Mouse (Mus musculus): Measurements from ENCODE around the gene Lhfpl3.

The Lhfpl3 gene

DNA sequence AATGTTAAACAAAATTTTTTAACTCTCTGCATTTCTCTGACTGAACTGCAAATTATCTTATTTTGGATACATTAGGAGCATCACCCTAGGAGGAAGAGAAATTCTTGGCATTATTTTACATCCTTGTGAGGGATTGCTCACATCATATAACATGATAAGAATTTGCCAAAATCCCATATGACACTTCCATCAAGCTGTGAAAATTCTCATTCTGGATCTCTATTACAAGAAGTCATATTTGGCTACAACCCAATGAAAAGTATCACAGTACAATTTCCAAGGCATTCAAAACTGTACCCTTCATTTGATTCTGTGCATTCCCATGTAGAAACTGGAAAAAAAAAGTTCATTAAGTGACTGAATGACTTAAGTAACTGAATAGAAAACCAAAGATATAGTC is 180.3 kb downstream of the Lhfpl3 start:
- DNase-seq (ENCODE audit: low read depth, low spot score): no peak

DNA sequence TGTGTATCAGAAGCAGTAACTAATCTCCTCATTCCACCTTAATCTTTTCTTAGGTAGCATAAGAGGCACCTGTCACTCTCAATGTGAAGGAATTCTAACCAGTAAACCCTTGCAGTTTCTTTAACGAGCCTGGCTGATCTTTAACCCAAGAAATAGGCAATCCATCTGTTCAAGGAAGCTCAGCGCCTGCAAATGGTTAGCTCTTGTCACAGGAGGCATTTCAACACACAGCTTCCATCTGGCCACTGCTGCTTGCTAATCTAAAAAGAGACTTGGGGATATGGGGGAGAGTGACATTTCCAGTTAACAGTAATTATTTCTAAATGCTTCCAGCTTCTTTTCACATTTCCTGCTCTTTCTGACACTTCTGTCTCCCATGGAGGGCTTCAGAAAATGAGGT is 182.9 kb downstream of the Lhfpl3 start:
- peak; percentile 3 for DNase-seq (ENCODE audit: low read depth, low spot score)

DNA sequence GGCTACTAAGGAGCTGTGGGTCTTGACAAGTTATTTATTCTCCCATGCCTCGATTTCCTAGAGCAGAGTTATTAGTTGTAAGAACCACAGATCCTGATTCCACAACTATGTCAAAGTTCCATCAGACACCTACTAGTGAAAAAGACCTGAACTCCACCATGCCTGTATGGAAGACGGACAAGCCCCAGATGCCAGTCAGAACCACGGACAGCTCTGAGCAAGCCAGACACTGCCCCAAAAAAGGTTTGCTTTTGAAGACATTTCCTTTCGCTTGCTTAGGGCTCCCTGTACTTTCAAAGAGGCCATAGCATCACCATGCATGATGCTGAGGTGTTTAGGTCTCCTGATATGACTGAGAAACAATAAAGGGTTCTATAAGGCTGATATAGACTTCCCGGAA is 197.4 kb downstream of the Lhfpl3 start:
- DNase-seq (ENCODE audit: low read depth, low spot score): peak; percentile 36

DNA sequence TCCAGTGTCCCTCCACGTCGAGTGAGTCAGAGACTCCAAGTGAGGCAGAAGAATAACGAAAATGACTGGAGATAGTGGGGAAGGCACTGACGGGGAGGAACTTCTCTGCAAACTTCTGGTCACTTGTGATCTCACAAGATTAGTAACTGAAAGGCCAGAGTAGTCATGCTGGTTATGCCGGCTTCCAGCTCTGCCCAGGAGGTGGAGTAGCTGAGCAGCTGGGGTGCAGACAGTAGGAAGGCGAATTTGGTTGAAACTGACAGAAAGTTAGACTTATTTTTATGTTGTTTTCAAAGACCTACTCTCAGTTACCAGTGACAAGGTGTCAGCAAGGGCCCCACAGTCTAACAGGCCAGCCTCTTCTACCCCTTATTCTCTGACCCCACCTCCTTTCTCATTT is 217.4 kb downstream of the Lhfpl3 start:
- DNase-seq (ENCODE audit: low read depth, low spot score): no peak

DNA sequence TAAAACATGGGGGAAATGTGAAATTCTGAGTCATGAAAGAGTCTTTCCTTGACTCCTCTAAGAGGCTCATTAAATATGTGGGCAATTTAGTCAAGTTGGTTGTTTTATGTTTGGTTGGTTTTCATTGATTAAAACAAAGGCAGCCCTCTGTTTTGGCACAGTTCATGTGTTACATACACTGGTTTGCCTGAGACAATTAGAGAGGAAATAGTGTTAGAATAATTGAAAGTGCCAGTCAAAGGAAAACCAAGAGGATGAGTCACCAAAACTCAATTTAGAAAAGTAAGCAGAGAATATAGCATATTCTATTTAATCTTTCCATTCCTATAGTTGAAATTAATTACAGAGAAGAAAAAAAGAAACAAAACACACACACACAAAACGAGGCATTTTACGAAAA is 240.9 kb downstream of the Lhfpl3 start:
- DNase-seq (ENCODE audit: low read depth, low spot score): no peak

DNA sequence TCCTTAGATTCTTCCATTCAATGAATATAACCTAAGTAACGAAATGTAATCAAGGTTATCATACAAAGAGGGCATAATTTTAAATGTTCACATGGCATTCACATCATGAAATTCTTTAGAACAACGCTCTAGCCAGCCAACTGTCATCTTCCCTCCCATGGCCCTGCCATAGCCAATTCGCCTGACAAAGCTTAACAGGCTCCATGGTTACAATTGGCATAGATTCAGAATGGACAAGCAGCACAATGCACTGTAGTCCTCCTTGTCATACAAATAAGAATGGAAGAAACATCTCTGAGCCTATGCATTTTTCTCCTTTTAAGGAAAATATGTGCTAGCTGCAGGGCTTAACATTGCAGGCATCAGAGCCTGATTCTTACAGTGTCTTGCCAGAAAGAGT is 254.0 kb downstream of the Lhfpl3 start:
- DNase-seq (ENCODE audit: low read depth, low spot score): no peak

DNA sequence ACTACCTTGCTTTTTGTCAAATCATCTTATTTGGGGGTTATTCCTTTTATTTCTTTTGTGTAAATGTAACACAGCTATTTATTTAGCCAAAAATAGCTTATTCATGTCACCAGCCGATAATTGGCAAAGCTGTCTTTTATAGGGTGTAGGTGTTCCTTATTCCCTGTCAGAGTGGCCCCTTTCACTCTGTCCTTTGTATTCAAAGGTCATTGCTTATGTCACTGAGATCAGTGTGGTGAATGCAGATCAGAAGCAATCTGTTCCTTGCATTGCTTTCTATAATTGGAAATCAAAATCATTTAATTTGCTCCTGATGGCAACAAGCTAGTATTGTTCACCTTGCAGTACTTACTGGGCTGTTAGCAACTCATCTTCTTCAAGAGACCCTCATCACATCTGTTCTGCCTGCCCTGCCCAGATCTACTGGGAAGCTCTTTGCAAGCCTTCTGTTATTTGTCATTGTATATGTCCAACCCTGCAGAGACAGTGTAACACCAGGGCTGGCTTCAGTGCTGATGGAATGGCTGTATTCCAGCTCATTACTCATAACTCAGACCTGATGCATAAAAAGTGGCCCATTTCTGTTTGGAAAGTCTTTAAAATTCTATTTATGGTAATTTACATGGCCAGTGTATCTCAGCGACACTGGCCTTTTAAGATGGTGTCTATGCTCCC is 257.4 kb downstream of the Lhfpl3 start:
- no peak for DNase-seq (ENCODE audit: low read depth, low spot score)

DNA sequence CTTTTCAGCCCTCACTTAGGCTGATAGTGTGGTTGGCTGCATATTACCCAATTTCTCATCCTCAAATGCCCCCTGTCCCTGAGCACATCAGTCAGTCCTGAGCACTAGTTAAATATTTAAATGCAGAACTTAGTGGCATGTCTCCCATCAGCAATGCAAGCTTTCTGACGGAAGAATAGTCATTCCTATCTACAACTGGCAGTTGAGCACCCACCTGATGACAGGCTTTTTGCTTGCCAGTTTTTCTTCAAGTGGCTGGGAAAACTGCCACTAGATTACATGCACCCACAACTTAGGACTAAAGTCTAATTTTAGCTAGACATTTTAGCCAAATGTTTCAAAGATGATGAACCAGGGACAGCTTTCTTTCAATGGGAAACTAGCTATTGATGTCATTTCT is 260.3 kb downstream of the Lhfpl3 start:
- no peak for DNase-seq (ENCODE audit: low read depth, low spot score)

DNA sequence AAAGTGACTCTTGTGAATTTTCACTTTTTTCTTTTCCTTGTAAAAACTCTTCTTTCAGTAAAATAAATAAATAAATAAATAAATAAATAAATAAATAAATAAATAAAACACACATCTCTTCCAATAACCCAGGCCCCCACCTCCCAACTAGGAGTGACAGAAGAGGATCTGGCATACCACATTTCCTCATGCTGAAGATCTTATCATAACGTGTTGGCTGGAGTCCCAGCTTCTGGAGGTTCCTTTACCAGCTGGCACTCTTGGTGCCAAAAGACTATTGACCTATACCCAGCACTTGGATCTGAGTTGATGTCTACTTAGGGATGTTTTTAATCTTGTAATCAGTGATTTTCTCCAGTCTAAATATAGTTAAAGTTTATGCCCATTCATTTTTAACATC is 264.6 kb downstream of the Lhfpl3 start:
- no peak for DNase-seq (ENCODE audit: low read depth, low spot score)

DNA sequence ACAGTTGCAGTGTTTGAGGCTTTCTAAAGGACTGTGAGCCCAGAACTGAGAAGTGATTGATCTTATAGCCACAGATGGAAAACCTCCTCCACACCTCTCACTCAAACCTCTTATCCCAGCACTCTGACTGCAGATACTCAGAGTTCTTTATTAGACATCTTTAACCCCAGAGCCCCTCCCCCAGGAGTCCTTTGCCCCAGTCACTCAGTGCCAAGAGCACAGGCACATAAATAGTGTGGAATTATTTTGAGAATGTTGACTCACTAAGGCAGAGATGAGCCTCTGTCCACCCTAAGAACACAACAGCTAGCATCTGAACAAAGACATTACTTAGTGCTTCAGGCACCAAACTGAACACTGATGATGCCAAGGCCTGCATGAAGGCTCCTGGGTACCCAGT is 268.1 kb downstream of the Lhfpl3 start:
- DNase-seq (ENCODE audit: low read depth, low spot score): no peak

DNA sequence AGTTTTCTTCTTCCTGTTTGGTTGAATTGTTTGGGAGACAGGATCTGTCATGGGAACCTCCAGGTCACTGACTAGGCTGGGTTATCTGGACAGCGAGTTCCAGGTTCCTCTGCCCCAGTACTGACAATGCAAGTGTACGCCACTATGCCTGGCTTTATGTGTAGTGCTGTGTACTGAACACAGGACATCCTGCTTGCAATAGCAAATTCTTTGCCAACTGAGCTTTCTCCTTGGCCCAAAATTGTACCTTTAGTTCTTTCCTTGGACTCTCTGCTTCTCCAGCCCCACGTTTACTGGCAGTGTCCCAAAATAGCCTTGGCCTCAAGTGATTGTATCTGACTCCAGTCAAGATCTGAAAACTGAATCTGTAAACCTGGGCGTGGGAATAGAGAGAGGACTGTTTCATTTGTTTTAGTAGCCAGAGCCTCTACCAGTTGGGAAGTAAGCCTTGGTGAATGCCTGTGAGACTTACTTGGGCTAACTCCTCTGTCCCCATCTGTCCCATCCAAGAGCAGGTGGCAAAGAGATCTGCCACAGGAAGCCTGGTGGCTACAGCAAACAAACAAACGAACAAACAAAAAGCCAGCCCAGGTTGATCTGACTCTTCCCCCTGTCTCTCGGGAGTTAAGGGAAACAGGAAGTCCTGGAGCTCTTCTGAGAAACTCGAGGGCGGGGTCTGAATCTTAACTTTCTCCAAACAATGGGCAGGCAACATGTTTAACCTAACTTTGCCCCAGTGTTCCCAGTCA is 269.9 kb downstream of the Lhfpl3 start:
- DNase-seq (ENCODE audit: low read depth, low spot score): no peak

DNA sequence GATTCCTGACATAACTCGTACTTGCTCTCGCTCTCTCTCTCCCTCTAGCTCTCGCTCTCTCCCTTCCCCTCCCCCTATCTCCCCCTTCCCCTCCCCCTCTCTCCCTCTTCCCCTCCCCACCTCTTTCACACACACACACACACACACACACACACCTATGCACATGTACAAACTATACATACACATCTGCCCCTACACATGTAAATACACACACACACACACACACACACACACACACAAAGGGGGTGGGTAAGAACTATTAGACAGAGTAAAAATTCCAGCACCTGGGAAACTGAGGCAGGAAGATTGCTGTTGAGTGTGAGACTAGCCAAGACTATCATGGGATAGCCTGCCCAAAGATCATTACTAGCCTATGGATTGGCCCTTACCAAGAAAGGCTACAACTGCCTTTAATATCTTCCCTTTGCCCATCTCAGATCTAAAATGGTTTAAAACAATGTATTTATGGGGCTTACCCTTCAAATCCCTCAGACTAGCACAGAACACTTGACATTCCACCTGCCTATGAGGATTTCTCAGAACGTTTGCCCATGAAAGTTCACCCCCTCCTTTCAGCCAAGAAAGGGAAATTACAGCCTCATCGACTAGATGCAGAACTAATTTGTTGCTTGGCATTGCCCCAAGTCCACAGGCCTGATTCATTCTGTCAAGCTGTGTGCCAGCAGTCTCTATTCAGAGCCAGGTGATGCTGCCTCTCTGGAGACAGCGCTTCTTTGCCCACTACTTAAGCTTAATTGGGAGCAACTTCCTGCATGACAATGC is 289.3 kb downstream of the Lhfpl3 start:
- no peak for DNase-seq (ENCODE audit: low read depth, low spot score)

DNA sequence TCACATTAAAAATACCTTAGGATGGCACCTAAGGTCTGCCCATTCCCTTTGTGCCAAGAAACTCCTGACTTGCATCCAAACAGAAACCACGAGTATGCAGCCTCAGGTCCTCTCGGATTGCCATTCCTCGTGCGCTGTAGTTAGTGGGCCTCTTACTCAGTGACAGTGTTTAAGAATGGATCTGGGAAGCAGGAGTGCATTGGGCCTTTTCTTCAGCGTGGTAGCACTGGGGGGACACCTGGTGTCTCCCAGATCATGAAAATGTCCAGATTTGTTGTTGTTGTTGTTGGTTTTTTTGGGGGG is 289.8 kb downstream of the Lhfpl3 start:
- DNase-seq (ENCODE audit: low read depth, low spot score): no peak

DNA sequence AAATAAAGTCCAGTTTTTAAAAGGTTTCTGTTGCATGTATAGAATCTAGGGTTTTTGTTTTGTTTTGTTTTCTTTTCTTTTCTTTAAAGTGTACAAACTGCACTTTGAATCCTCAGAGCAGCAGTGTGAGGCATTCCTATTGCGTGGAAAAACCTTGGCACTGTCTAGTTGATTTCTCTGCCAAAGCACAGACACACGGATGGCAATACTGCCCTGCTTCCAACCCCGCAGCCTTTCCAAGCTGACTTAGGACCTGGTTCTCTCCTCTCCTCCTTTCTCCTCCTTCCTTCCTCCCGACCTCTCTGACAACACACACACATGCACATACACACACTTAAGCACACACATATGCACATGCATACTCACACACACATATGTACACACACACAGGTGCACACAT is 294.6 kb downstream of the Lhfpl3 start:
- no peak for DNase-seq (ENCODE audit: low read depth, low spot score)

DNA sequence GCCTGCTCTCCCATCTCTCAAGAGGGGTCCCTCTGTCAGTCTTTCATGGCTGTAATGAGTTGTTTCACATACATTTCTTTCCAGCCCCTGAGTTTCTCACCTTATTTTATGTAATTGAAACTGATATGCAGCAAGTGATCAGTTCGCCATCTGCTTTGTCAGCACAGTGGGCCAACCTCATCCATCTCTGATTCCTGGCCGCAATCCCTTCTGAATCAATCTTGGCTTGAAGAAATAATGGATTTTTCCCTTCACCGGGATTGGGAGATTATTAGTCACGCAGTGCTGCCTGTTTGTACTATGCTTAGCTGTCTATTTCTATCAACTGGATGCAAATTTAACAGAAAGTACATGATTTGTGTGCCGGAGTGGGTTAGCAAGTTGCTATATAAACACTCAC is 297.0 kb downstream of the Lhfpl3 start:
- no peak for DNase-seq (ENCODE audit: low read depth, low spot score)

DNA sequence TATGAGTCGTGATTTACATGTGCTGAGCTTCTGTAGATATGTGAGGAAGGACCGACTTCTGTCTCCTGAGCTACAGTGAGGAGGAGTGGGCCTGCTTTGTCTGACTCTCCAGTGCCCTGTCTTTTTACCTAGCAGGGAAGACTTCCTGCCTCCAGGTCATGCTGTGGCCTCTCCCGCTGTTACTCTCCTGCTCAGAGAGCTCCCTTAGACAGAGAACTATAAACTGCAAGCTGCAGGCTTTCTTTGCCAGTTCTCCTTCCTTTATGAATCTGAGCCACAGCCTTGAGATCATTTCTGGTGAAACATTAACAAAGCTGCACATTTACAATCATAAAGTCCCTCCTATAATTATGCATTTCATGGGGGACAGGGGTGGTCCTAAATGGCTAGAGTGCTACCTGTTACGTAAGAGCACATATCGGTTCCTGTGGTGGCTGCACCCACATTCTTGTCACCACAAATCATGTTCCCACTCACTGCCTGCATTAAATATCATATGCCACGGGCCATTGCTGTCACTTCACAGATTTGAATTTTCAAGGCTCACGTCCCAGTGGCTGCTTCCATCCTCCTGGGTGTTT is 303.3 kb downstream of the Lhfpl3 start:
- DNase-seq (ENCODE audit: low read depth, low spot score): no peak

DNA sequence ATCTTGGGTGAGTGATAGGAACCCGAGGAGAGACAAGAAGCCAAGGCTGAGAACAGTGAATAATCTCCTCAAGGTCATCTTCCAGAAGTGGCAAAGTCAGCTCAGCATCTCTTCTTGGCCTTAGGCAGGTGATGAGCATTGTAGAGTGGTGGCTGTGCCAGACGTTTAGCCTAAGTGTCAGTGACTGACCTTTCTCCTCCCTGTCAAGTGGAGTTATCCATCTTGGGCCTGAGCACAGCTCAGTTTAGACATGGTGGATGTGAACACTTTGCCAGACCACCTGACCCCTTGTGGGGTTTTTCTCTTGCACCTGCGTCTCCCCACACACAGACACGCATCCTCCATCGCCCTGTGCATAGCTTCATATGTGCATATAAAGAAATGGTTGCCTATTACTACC is 305.6 kb downstream of the Lhfpl3 start:
- DNase-seq (ENCODE audit: low read depth, low spot score): no peak

DNA sequence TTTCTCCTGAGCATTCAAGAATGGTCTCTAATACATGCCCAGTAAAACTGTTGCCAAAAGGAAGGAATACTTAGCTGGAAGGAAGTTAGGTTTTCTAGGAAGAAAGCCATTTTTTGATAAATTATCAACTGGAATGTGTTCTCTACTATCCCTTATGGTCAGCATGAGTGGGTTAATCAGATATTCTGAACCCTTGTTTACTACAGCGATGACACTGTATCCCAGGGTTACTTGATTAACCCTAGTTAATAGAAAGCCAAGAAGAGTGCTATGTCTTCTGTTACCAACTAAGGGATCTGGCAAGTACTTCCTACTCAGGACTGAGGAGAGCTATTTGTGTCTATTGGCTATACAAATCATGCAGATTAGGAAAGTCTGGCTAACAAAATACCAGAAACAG is 349.0 kb downstream of the Lhfpl3 start:
- DNase-seq (ENCODE audit: low read depth, low spot score): no peak

DNA sequence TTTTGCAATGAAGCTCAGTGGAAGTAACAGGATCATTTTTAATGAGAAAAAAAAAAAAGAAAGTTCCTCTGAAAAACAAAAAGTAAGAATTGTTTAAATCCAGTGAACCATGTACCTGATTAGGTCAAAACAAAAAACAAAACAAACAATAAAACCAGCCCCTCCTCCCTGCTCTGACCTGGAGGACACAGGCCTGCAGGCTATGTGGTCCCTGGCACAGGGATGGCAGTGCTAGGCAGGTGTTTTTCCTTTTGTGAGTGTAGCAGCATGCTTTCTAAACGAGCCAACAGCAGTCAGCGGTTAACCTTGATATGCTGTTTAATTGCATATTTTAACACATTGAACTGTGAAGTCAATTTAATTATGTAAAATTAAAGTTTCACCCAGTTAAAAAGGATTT is 360.7 kb downstream of the Lhfpl3 start:
- no peak for DNase-seq (ENCODE audit: low read depth, low spot score)

DNA sequence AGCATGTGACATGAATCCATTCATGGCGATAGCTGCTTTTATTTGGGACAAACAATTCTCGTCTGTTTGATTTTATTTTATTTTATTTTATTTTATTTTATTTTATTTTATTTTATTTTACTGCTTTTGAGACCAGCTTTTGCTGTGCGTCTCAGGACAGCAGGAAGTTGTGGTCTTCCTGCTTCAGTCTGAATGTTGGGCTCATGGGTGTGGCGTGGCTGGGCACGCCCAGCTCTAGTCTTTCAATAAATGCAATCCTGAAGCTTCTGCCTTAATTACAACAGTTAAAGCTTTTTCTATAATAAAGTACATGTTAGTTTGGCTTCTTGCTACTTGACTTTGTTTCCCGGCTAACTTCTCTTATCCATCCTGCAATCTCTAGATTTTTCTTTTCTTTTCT is 365.4 kb downstream of the Lhfpl3 start:
- DNase-seq (ENCODE audit: low read depth, low spot score): no peak

DNA sequence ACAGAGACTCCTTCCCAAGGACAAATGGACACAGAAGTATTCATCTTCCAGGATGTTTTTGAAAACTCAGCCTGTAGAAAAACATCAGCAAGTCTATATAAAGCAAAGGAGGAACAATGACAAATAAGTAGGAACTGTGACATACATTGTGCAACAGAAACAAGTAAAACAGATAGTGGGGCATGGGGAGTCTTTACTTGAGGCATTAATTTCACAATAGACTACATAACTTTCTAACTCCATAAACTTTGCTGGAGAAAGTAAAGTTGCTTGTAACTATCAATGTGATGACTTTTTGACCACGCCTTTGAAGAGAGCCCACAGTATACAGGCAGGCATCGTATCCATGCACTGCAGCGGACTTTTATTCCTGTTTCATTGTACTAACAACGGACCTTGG is 368.4 kb downstream of the Lhfpl3 start:
- no peak for DNase-seq (ENCODE audit: low read depth, low spot score)

DNA sequence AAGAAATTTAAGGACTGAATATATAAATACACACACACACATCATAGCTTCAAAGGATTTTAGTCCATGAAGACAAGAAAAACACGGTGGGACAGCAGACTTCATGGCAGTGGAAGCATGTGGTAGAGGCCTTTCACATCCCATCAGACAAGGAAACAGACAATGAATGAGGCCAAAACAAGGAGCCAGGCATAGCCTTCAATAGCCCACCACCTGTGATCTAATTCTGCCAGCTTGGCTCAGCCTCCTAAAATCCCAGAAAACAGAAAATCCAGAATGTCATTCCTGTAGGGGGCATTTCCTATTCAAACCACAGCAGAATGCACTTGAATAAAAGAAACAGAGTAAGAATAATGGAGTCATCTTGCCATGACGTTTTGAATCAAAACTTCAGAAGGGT is 381.0 kb downstream of the Lhfpl3 start:
- DNase-seq (ENCODE audit: low read depth, low spot score): no peak
